Mouse (Mus musculus): ENCODE measurements at regions not wholly inside any gene's neighbourhood (a gene's known extent, or its start where the extent isn't known, plus 50 kb on each side); places are given as distances from the start of the nearest gene placed in this dataset.

GRCm38 (mm10) chr13:111939534-111940115, 130.8 kb upstream of the Map3k1 start:
- Histone ChIP-seq H3K4me3 (ENCODE audit: insufficient read depth, poor library complexity, severe bottlenecking) (no peak overlapping the region), H3ac (ENCODE audit: control insufficient read depth, insufficient read length, low read depth) (no peak overlapping the region), H3K79me3 (ENCODE audit: low read depth) (no peaks in the 10 kb centered on the region), H3K79me2 (ENCODE audit: control insufficient read depth, insufficient read depth) (no peaks in the 10 kb centered on the region), H3K27me3 (ENCODE audit: control insufficient read depth, insufficient read depth, insufficient read length) (no peaks in the 10 kb centered on the region), H3K36me3 (ENCODE audit: control insufficient read depth, insufficient read depth) (no peaks in the 10 kb centered on the region)
- TF ChIP-seq MAX (IDR thresholded peaks at IDR 0.05) (no peak), MYOG (IDR thresholded peaks at IDR 0.05; ENCODE audit: control insufficient read depth, extremely low read depth, insufficient read length) (no peak), MYOD1 (IDR thresholded peaks at IDR 0.05; ENCODE audit: control insufficient read depth, insufficient read length, low read depth) (no peak), CEBPB (IDR thresholded peaks at IDR 0.05; ENCODE audit: low read depth) (no peak), USF1 (IDR thresholded peaks at IDR 0.05; ENCODE audit: low read depth) (no peak), FOSL1 (IDR thresholded peaks at IDR 0.05; ENCODE audit: insufficient read depth, low read length, poor library complexity, severe bottlenecking) (no peak), CTCF (IDR thresholded peaks at IDR 0.05; ENCODE audit: control insufficient read depth, insufficient read depth, insufficient read length) (no peak)

- Histone ChIP-seq H3ac (ENCODE audit: control insufficient read depth, insufficient read length, low read depth) (no peak overlapping the region), H3K36me3 (ENCODE audit: control insufficient read depth, insufficient read depth) (no peaks in the 10 kb centered on the region), H3K4me3 (ENCODE audit: insufficient read depth, poor library complexity, severe bottlenecking) (no peak overlapping the region), H3K79me2 (ENCODE audit: control insufficient read depth, insufficient read depth) (no peaks in the 10 kb centered on the region), H3K27me3 (ENCODE audit: control insufficient read depth, insufficient read depth, insufficient read length) (no peaks in the 10 kb centered on the region), H3K79me3 (ENCODE audit: low read depth) (no peaks in the 10 kb centered on the region)
- TF ChIP-seq CEBPB (IDR thresholded peaks at IDR 0.05; ENCODE audit: low read depth) (no peak), CTCF (IDR thresholded peaks at IDR 0.05; ENCODE audit: control insufficient read depth, insufficient read depth, insufficient read length) (no peak), USF1 (IDR thresholded peaks at IDR 0.05; ENCODE audit: low read depth) (no peak), FOSL1 (IDR thresholded peaks at IDR 0.05; ENCODE audit: insufficient read depth, low read length, poor library complexity, severe bottlenecking) (no peak), MYOD1 (IDR thresholded peaks at IDR 0.05; ENCODE audit: control insufficient read depth, insufficient read length, low read depth) (no peak)
Observed at GRCm38 (mm10) chr13:111940275-111940674, 131.5 kb upstream of the Map3k1 start.

- H3K79me3 ChIP-seq (ENCODE audit: low read depth), result no peaks in the 10 kb centered on the region
- no peak overlapping the region for H3K4me3 ChIP-seq (ENCODE audit: insufficient read depth, poor library complexity, severe bottlenecking)
- no peaks in the 10 kb centered on the region for H3K36me3 ChIP-seq (ENCODE audit: control insufficient read depth, insufficient read depth)
- H3ac ChIP-seq (ENCODE audit: control insufficient read depth, insufficient read length, low read depth), result no peak overlapping the region
- TF ChIP-seq MYOG (IDR thresholded peaks at IDR 0.05; ENCODE audit: control insufficient read depth, extremely low read depth, insufficient read length), result no peak
- TF ChIP-seq CEBPB (IDR thresholded peaks at IDR 0.05; ENCODE audit: low read depth), result no peak
- TF ChIP-seq FOSL1 (IDR thresholded peaks at IDR 0.05; ENCODE audit: insufficient read depth, low read length, poor library complexity, severe bottlenecking), result no peak
- TF ChIP-seq USF1 (IDR thresholded peaks at IDR 0.05; ENCODE audit: low read depth), result no peak
- no peak for TF ChIP-seq MAX (IDR thresholded peaks at IDR 0.05)
- no peak for TF ChIP-seq MYOD1 (IDR thresholded peaks at IDR 0.05; ENCODE audit: control insufficient read depth, insufficient read length, low read depth)
- no peak for TF ChIP-seq CTCF (IDR thresholded peaks at IDR 0.05; ENCODE audit: control insufficient read depth, insufficient read depth, insufficient read length)
- no peaks in the 10 kb centered on the region for H3K79me2 ChIP-seq (ENCODE audit: control insufficient read depth, insufficient read depth)
- no peaks in the 10 kb centered on the region for H3K27me3 ChIP-seq (ENCODE audit: control insufficient read depth, insufficient read depth, insufficient read length)
Observed at GRCm38 (mm10) chr13:111940796-111941513, 132.2 kb upstream of the Map3k1 start.

- TF ChIP-seq MAX (IDR thresholded peaks at IDR 0.05) (no peak), USF1 (IDR thresholded peaks at IDR 0.05; ENCODE audit: low read depth) (no peak), CTCF (IDR thresholded peaks at IDR 0.05; ENCODE audit: control insufficient read depth, insufficient read depth, insufficient read length) (no peak), MYOD1 (IDR thresholded peaks at IDR 0.05; ENCODE audit: control insufficient read depth, insufficient read length, low read depth) (no peak), FOSL1 (IDR thresholded peaks at IDR 0.05; ENCODE audit: insufficient read depth, low read length, poor library complexity, severe bottlenecking) (no peak), CEBPB (IDR thresholded peaks at IDR 0.05; ENCODE audit: low read depth) (no peak)
- H3K27me3 ChIP-seq (ENCODE audit: control insufficient read depth, insufficient read depth, insufficient read length), result no peaks in the 10 kb centered on the region
- H3K79me3 ChIP-seq (ENCODE audit: low read depth), result no peaks in the 10 kb centered on the region
- H3K36me3 ChIP-seq (ENCODE audit: control insufficient read depth, insufficient read depth), result no peaks in the 10 kb centered on the region
- no peaks in the 10 kb centered on the region for H3K79me2 ChIP-seq (ENCODE audit: control insufficient read depth, insufficient read depth)
- no peak overlapping the region for H3K4me3 ChIP-seq (ENCODE audit: insufficient read depth, poor library complexity, severe bottlenecking)
- H3ac ChIP-seq (ENCODE audit: control insufficient read depth, insufficient read length, low read depth), result no peak overlapping the region
Observed at GRCm38 (mm10) chr13:111941946-111942345, 133.2 kb upstream of the Map3k1 start.

- H3K27me3 ChIP-seq (ENCODE audit: control insufficient read depth, insufficient read depth, insufficient read length), result no peaks in the 10 kb centered on the region
- no peaks in the 10 kb centered on the region for H3K79me3 ChIP-seq (ENCODE audit: low read depth)
- no peak overlapping the region for H3K4me3 ChIP-seq (ENCODE audit: insufficient read depth, poor library complexity, severe bottlenecking)
- TF ChIP-seq MYOG (IDR thresholded peaks at IDR 0.05; ENCODE audit: control insufficient read depth, extremely low read depth, insufficient read length), result no peak
- TF ChIP-seq USF1 (IDR thresholded peaks at IDR 0.05; ENCODE audit: low read depth), result no peak
- no peak for TF ChIP-seq MYOD1 (IDR thresholded peaks at IDR 0.05; ENCODE audit: control insufficient read depth, insufficient read length, low read depth)
- TF ChIP-seq FOSL1 (IDR thresholded peaks at IDR 0.05; ENCODE audit: insufficient read depth, low read length, poor library complexity, severe bottlenecking), result no peak
- TF ChIP-seq CEBPB (IDR thresholded peaks at IDR 0.05; ENCODE audit: low read depth), result no peak
- no peak for TF ChIP-seq CTCF (IDR thresholded peaks at IDR 0.05; ENCODE audit: control insufficient read depth, insufficient read depth, insufficient read length)
- TF ChIP-seq MAX (IDR thresholded peaks at IDR 0.05), result no peak
- H3K79me2 ChIP-seq (ENCODE audit: control insufficient read depth, insufficient read depth), result no peaks in the 10 kb centered on the region
- no peaks in the 10 kb centered on the region for H3K36me3 ChIP-seq (ENCODE audit: control insufficient read depth, insufficient read depth)
- no peak overlapping the region for H3ac ChIP-seq (ENCODE audit: control insufficient read depth, insufficient read length, low read depth)
Observed at GRCm38 (mm10) chr13:111943392-111944088, 134.7 kb upstream of the Map3k1 start.
